Mouse (Mus musculus): ENCODE measurements around the gene Kcna2. TPM values are rescaled to one million over a fixed set of nuclear protein-coding genes. Genes with fewer than 3 reads are reported as not detected.

Kcna2 gene
- polyA plus RNA-seq, 1 experiment from 2014 or later, result 1.9 TPM

DNA sequence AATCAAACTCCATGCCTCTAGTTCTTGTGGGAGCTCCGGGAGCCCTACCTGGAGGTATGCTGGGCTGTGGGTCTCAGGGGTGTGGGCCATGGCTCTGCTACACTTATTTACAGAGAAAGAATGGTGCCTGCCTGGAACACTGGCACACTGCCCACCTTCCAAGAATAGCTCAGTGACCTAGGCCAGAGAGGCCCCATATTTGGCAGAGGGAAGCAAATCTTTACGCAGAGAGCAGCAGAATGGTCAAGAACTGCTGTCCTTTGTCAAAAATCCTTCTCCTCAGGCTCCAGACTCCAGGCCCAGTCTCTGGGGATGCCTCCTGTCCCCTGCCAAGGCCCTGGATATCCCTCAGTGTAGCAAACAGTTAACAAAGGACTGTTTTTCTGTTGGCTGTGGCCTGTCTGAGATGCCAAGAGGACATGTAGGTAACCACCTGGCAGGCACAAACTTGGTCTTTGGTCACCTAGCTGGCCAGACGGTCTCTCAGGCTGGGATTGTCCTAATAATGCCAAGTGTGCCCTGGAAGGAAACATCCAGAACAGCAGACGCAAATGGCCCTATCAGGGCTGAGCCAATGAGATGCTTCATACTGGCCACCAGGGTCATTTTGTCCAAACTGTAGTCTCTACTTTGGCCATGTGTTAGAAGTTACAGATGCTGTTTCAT is 29.8 kb downstream of the Kcna2 start:
- no peaks in the 10 kb centered on the region for H3K27me3 ChIP-seq (replicated peaks)
- no peak overlapping the region for H3K4me2 ChIP-seq
- no peak overlapping the region for H3K4me3 ChIP-seq
- no peak overlapping the region for H3K9ac ChIP-seq
- H3K36me3 ChIP-seq (replicated peaks), result no peaks in the 10 kb centered on the region
- 0 out of 2 replicates have a peak, but pooled peaks have one; percentile 14 for ATAC-seq (replicated peaks)
- no peaks in the 10 kb centered on the region for H3K9me3 ChIP-seq
- 79% methylated on average over 4 of the region's 4 CpGs for WGBS
- H3K4me1 ChIP-seq, result 0 out of 2 replicates have a peak, but pooled peaks cover 5% of the 10 kb centered on the region
- H3K27ac ChIP-seq, result no peak overlapping the region

DNA sequence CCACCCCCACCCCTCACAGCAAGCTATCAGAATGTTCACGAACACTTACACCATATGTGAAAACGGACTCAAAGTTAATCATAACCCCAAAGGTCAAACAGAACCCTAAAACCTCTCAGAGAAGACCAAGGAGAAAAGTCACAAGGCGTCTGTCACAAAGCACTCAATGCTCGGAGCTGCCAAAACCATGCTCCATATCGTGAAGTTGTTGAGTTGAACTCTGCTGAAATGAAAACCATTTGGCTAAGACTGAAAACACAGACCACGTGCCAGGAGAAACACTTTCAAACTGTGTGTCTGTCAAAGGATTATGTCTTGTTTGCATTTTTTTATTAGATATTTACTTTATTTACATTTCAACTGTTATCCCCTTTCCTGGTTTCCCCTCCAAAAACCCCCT is 30.9 kb downstream of the Kcna2 start:
- Histone ChIP-seq H3K4me3 (no peak overlapping the region), H3K9me3 (no peaks in the 10 kb centered on the region), H3K27ac (no peak overlapping the region), H3K27me3 (replicated peaks) (no peaks in the 10 kb centered on the region), H3K9ac (no peak overlapping the region), H3K4me2 (no peak overlapping the region), H3K36me3 (replicated peaks) (no peaks in the 10 kb centered on the region), H3K4me1 (0 out of 2 replicates have a peak, but pooled peaks cover 5% of the 10 kb centered on the region)
- no peak for ATAC-seq (replicated peaks)
- WGBS, result 78% methylated on average over 6 of the region's 6 CpGs

DNA sequence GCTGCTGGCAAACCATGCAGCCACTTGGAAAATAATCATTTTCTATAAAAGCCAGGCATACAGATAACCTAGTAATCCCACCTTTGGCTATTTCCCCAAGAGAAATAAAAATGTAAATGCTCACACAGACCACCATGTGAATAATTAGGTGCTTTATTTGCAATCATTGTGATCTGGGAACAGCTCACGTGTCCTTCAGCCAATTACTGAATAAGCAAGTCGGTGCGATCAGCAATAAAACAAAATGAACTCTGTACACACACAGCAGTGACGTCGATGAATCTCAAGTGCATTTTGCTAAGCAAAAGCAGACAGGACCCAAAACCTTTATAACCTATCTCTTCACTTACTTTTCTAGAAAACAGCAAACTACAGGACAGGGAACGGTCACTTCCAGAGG is 31.7 kb downstream of the Kcna2 start:
- Histone ChIP-seq H3K36me3 (replicated peaks) (no peaks in the 10 kb centered on the region), H3K4me2 (no peak overlapping the region), H3K4me3 (no peak overlapping the region), H3K9me3 (no peaks in the 10 kb centered on the region), H3K27me3 (replicated peaks) (no peaks in the 10 kb centered on the region), H3K4me1 (0 out of 2 replicates have a peak, but pooled peaks cover 5% of the 10 kb centered on the region), H3K27ac (no peak overlapping the region), H3K9ac (no peak overlapping the region)
- WGBS, result 62% methylated on average over 6 of the region's 6 CpGs
- ATAC-seq (replicated peaks), result no peak

DNA sequence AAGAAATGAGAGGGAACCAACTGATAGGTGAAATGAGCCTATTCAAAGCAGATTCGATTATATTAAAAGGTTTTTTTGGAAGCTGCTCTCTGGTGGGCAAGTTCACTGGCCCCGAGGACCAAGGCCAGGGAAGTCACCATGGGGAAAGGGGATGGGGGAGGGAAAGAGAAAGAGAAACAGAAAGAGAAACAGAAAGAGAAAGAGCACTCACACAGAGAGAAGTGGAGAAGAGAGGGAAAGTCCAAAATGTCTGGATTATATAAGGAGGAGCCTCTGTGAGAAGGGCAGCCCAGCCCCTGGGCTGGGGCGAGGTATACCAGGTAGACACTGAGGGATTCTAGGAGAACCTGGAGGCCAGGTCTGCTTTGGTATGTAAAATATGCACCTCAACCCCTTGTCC is 33.5 kb downstream of the Kcna2 start:
- H3K27ac ChIP-seq, result no peak overlapping the region
- H3K9ac ChIP-seq, result no peak overlapping the region
- H3K4me3 ChIP-seq, result no peak overlapping the region
- no peaks in the 10 kb centered on the region for H3K9me3 ChIP-seq
- 81% methylated on average over 3 of the region's 3 CpGs for WGBS
- no peak overlapping the region for H3K4me2 ChIP-seq
- H3K36me3 ChIP-seq (replicated peaks), result no peaks in the 10 kb centered on the region
- no peaks in the 10 kb centered on the region for H3K4me1 ChIP-seq
- H3K27me3 ChIP-seq (replicated peaks), result no peaks in the 10 kb centered on the region
- no peak for ATAC-seq (replicated peaks)

DNA sequence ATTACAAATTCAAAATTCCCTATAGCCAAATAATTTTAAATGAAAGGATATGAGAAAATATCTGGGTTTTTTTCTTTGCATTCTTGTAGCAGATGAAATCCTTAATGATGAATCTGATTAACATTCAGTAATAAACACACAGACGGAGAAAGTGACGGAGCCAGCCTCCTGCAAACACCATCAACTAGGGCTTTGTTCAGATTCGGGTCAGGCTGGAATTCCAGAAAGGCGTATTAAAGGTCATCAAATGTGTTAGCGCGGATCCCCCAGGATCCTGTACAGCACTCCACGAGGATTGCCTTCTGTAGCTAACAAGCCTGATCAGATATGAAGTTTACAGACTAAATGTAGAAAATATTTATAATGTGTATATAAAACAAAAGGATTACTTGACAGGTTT is 46.2 kb downstream of the Kcna2 start:
- Histone ChIP-seq H3K27ac (no peak overlapping the region), H3K27me3 (replicated peaks) (no peaks in the 10 kb centered on the region), H3K9ac (no peak overlapping the region), H3K4me3 (no peak overlapping the region), H3K4me2 (no peak overlapping the region), H3K4me1 (peaks cover 8% of the 10 kb centered on the region; the same call in 1 of the 2 replicates), H3K36me3 (replicated peaks) (no peaks in the 10 kb centered on the region), H3K9me3 (no peaks in the 10 kb centered on the region)
- 60% methylated on average over 7 of the region's 7 CpGs for WGBS
- no peak for ATAC-seq (replicated peaks)

DNA sequence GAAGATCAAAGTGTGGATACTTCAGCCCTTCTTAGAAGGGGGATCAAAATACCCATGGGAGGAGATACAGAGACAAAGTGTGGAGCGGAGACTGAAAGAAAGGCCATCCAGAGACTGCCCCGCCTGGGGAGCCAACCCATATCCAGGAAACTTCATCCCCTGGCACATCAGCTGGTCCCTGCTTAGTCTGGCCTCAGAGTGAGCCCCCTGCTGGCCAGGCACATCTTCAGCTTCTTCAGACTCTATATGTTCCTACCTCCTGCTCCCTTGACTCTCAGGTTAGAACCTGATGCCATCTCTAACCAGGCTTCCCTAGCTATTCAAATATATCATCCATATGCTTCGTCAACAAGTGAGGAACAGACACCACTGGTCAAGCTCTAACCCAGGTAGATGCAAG is 48.1 kb downstream of the Kcna2 start:
- ATAC-seq (replicated peaks), result no peak
- Histone ChIP-seq H3K27me3 (replicated peaks) (no peaks in the 10 kb centered on the region), H3K27ac (no peak overlapping the region), H3K9ac (no peak overlapping the region), H3K4me2 (no peak overlapping the region), H3K4me1 (peaks cover 8% of the 10 kb centered on the region; the same call in 1 of the 2 replicates), H3K4me3 (no peak overlapping the region), H3K36me3 (replicated peaks) (no peaks in the 10 kb centered on the region), H3K9me3 (no peaks in the 10 kb centered on the region)
- WGBS, result 69% methylated on average over 3 of the region's 3 CpGs

DNA sequence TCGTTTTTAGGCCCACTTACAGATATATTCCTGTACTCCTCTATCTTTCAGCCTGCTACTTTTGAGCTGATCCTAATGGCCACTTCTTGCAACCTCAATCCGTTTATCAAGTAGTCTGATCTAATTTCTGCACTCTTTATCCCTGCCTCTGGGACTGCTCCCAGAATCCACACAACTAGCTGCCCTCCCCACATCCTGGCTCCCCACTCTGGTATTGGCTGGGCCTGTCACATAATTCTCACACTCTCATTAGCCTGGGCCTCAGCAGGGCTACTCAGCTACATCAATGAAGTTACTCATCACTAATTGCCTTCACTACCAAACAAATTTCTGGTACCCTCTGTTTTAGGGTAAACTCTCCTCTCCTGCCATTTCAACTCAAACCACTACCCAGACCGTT is 49.5 kb downstream of the Kcna2 start:
- peak; percentile 82 for ATAC-seq (replicated peaks)
- H3K36me3 ChIP-seq (replicated peaks), result no peaks in the 10 kb centered on the region
- no peak overlapping the region for H3K27ac ChIP-seq
- 33% methylated on average over 3 of the region's 3 CpGs for WGBS
- H3K27me3 ChIP-seq (replicated peaks), result no peaks in the 10 kb centered on the region
- H3K4me2 ChIP-seq, result no peak overlapping the region
- H3K9me3 ChIP-seq, result no peaks in the 10 kb centered on the region
- no peak overlapping the region for H3K9ac ChIP-seq
- no peak overlapping the region for H3K4me3 ChIP-seq
- peaks cover 8% of the 10 kb centered on the region; the same call in 1 of the 2 replicates for H3K4me1 ChIP-seq

DNA sequence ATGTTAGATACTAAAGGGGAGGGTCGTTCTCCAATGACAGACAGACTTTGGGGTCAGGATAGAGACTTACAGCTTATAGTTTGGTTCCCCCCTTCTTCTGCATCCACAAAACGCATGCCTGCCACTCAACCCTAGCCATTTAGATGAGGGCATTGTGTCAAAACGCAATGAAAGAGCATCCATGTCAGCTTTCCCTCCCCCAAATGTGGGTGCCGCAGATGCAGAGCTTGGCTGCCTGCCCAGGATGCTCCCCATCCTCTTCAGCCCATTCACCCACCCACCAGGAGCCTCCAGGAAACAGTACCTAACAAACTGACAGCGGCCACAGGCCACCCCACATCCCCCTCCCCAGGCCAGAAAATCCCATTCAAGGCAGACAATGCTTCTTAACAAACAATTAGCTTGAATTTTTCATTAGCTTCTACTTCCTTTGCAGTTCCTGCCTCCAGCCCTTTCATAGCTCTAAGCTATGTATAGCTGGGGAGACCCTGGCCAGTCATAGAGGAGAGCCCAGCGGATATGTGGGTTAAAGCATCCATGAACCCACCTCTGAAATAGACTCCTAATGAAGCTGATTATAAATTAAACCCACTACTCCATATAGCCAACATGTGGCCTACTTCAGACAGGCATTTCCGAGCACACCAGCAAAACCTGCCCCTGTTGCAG is 50.1 kb downstream of the Kcna2 start:
- Histone ChIP-seq H3K27me3 (replicated peaks) (no peaks in the 10 kb centered on the region), H3K4me1 (peaks cover 8% of the 10 kb centered on the region; the same call in 1 of the 2 replicates), H3K4me2 (no peak overlapping the region), H3K9ac (no peak overlapping the region), H3K9me3 (no peaks in the 10 kb centered on the region), H3K27ac (no peak overlapping the region), H3K4me3 (no peak overlapping the region), H3K36me3 (replicated peaks) (no peaks in the 10 kb centered on the region)
- peak; percentile 57; the same call in 1 of the 2 replicates for ATAC-seq (replicated peaks)
- 18% methylated on average over 7 of the region's 7 CpGs for WGBS

DNA sequence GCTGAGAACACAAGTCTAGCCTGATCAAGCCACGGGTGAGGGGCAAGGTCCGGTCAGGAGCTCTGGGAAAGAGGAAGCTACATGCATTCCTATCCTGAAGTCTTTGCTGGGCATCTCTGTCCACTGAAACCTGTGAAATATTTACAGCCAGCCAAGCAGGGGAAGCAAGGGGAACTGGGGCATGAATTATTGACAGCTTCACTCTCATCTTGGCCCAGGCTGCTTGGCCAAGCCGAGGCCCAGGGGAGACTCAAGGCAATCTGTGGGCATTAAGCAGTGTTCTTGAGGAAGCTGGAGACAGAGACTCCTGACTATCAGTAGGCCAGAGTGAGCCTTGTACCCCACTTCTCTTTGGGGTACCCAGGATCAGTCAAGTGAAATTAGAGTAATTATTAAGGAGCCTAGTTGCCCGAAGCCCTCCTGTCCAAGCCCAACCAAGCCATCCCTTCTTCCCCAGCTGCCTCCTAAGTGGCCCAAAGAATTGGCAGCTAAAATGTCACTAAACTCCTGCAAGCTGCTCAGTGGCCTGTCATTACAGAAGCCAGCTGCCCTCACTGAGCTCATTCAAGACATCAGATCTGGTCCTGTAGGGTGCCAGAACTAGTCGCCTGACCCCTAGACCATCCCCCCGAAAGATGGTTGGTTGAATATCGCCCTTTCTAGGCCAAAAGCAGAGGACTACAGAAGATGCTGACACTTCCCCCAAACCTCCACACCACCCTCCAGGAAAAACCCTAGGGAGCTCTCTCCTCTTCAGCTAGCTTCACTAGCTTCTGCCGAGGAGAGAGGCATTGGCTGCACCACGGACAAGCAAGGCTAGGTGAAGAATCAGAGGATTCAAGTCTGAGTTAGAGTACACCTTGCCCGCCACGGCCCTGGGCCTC is 53.1 kb downstream of the Kcna2 start:
- 90% methylated on average over 11 of the region's 11 CpGs for WGBS
- H3K27ac ChIP-seq, result no peak overlapping the region
- no peak overlapping the region for H3K9ac ChIP-seq
- H3K27me3 ChIP-seq (replicated peaks), result no peaks in the 10 kb centered on the region
- H3K4me1 ChIP-seq, result peaks cover 8% of the 10 kb centered on the region; the same call in 1 of the 2 replicates
- no peaks in the 10 kb centered on the region for H3K36me3 ChIP-seq (replicated peaks)
- H3K4me3 ChIP-seq, result no peak overlapping the region
- ATAC-seq (replicated peaks), result no peak
- no peak overlapping the region for H3K4me2 ChIP-seq
- no peaks in the 10 kb centered on the region for H3K9me3 ChIP-seq

DNA sequence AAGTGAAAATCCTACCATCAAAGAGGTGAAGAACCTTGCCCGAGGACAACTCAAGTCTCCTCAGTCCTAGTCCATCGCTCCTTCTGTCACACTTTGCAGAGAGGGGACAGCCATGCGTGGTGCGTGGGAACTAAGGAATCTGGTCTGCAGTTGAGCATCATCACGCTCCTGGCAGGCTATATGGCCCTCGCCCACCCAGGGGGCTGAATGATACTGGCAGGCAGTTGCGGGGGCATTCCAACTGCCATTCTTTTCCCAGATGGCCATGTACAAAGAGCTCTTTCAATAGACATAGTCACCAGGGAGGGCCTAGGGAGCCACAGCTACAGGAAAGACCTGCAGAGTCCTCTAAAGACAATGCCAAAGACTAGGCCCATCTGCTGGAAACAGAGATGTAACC is 57.9 kb downstream of the Kcna2 start:
- H3K9ac ChIP-seq, result no peak overlapping the region
- H3K27me3 ChIP-seq (replicated peaks), result no peaks in the 10 kb centered on the region; the same call in 1 of the 2 replicates
- H3K36me3 ChIP-seq (replicated peaks), result no peaks in the 10 kb centered on the region
- H3K9me3 ChIP-seq, result no peaks in the 10 kb centered on the region
- no peak overlapping the region for H3K27ac ChIP-seq
- H3K4me1 ChIP-seq, result peaks cover 7% of the 10 kb centered on the region
- H3K4me3 ChIP-seq, result no peak overlapping the region
- no peak overlapping the region for H3K4me2 ChIP-seq
- WGBS, result 87% methylated on average over 7 of the region's 7 CpGs
- no peak for ATAC-seq (replicated peaks)

DNA sequence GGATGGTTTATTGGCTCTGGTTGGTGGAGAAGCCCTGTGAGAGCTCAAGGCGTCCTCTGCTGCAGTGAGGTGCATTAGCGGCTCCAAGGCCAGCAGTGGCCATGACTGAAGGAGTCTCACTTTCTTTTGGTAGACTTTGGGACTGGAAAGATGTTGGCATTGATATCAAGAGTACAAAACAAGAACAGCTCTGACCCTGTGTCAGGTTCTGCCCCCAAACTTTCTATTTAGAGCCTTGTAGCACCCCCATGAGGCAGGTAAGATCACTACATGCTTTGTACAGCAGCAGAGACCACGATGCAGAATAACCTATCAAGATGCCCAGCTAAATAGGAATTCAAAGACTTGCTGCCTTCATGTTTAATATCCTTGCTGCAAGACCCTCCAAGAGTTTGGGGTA is 58.5 kb downstream of the Kcna2 start:
- Histone ChIP-seq H3K4me2 (peak overlapping the region; percentile 56), H3K4me1 (peaks cover 7% of the 10 kb centered on the region), H3K27me3 (replicated peaks) (no peaks in the 10 kb centered on the region; the same call in 1 of the 2 replicates), H3K4me3 (peak overlapping the region; percentile 31), H3K36me3 (replicated peaks) (no peaks in the 10 kb centered on the region), H3K9ac (no peak overlapping the region), H3K9me3 (no peaks in the 10 kb centered on the region), H3K27ac (no peak overlapping the region)
- WGBS, result 62% methylated on average over 3 of the region's 3 CpGs
- ATAC-seq (replicated peaks), result 0 out of 2 replicates have a peak, but pooled peaks have one; percentile 2

DNA sequence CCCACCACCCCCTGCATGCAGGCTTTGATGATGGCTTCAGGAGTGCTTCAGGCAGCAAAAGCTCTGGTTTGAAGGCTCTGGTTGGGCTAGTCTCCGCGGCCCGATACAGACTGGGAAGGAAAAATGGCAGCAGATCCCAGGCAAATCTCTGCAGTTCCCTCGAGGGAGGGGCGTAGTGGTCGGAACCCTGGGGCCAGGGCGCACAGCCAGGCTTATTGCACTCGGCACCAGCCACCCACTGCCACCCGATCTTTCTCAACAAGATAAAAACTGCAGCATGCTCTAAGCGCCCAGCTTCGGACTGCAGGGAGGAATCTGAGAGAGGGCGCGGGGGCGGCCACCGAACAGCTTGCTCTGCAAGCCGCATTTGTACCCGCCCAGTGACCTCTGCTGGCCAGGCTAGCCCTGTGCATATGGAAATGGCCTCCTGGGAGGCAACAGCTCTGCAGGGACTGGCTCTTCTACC is 58.9 kb downstream of the Kcna2 start:
- Histone ChIP-seq H3K4me3 (peak overlapping the region; percentile 31), H3K9ac (peak overlapping the region; percentile 35; the same call in 1 of the 2 replicates), H3K27ac (no peak overlapping the region), H3K27me3 (replicated peaks) (no peaks in the 10 kb centered on the region; the same call in 1 of the 2 replicates), H3K9me3 (no peaks in the 10 kb centered on the region), H3K4me2 (peak overlapping the region; percentile 56), H3K4me1 (peaks cover 7% of the 10 kb centered on the region), H3K36me3 (replicated peaks) (no peaks in the 10 kb centered on the region)
- 3% methylated on average over 17 of the region's 17 CpGs for WGBS
- peak; percentile 85 for ATAC-seq (replicated peaks)
